Mouse (Mus musculus) bone marrow, adult 2 months (tissue): ENCODE results near the gene Atp2b2.
"Not testable (repeated sequence)": the region's sequence is repeated elsewhere in the genome, so short reads cannot be mapped to it uniquely, and the experiment has no call there.

Source experiments
- CTCF ChIP-seq: fragments of 200-500 bp; IDR thresholded peaks from 2 replicates; pipeline ENCODE4 v1.5.1; 2011; ENCODE audit warnings: low read length, control low read depth; ENCODE audit not compliant: control insufficient read depth, insufficient read depth
- POLR2A ChIP-seq: fragments of 200-500 bp; IDR thresholded peaks from 2 replicates; pipeline ENCODE4 v1.6.1; 2011; ENCODE audit warnings: low read depth, mild to moderate bottlenecking, control low read depth, low read length, borderline replicate concordance; ENCODE audit not compliant: control insufficient read depth

GRCm38 (mm10) chr6:113713389-113713788 lies 329.0 kb downstream of the Atp2b2 start:
- TF ChIP-seq CTCF, POLR2A: not testable (repeated sequence)
